Mouse (Mus musculus): ENCODE measurements at regions not wholly inside any gene's neighbourhood (a gene's known extent, or its start where the extent isn't known, plus 50 kb on each side); places are given as distances from the start of the nearest gene placed in this dataset.

DNA sequence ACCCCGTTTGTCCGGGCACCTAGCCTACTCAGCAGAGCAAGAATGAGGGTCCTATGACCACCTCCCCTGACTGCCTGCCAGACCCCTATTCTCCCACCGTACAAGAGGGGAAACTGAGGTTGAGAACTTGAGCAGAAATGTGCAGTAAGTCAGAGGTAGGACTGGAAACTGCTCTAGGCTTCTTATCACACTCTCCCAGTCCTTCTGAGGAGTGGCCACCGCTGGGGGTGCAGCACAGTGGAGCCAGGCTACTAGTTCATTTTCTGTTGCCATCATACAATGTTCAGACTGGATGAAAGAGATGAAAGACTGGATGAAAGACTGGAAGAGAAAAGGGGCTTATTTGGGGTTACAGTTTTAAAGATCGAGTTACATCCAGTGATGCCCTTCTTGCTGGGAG is 78.7 kb upstream of the Shb start:
- Histone ChIP-seq H3K4me1 (ENCODE audit: control insufficient read depth in 1 of 2, insufficient read depth in 2 of 2, low read length in 2 of 2) (no peaks in the 10 kb centered on the region), H3K36me3 (ENCODE audit: control insufficient read depth in 1 of 2, insufficient read depth in 2 of 2, low read length in 2 of 2) (no peaks in the 10 kb centered on the region), H3K27ac (ENCODE audit: control insufficient read depth, low read depth, low read length) (no peak overlapping the region), H3K4me3 (ENCODE audit: control insufficient read depth in 1 of 2, insufficient read depth in 1 of 2, low read depth in 2 of 2, low read length in 2 of 2) (no peak overlapping the region), H3K9me3 (replicated peaks; ENCODE audit: insufficient read depth, low read length) (no peaks in the 10 kb centered on the region), H3K27me3 (ENCODE audit: control insufficient read depth in 1 of 2, insufficient read depth in 2 of 2, low read length in 2 of 2) (peaks cover 1 to 4% of the 10 kb centered on the region in 2 experiments; a peak in 3 of 4 replicates), H3K9ac (ENCODE audit: control insufficient read depth, low read depth, low read length, poor library complexity, severe bottlenecking) (no peak overlapping the region), H3K79me2 (ENCODE audit: control insufficient read depth, insufficient read depth, low read length, poor library complexity) (no peaks in the 10 kb centered on the region)
- TF ChIP-seq MEF2A (IDR thresholded peaks at IDR 0.05; ENCODE audit: extremely low read depth, insufficient replicate concordance, low read depth, low read length, poor library complexity, severe bottlenecking), result no peak
- TF ChIP-seq KAT2A (conservative IDR thresholded peaks at IDR 0.05; ENCODE audit: low read depth, low read length), result no peak
- TF ChIP-seq RAD21 (IDR thresholded peaks at IDR 0.05; ENCODE audit: low read depth, low read length), result no peak
- no peak for TF ChIP-seq POLR2A (IDR thresholded peaks at IDR 0.05; ENCODE audit: control insufficient read depth in 1 of 2, insufficient read depth in 1 of 2, low read depth in 1 of 2, low read length in 2 of 2, poor library complexity in 1 of 2)
- TF ChIP-seq RCOR1 (IDR thresholded peaks at IDR 0.05; ENCODE audit: low read depth, low read length), result no peak
- TF ChIP-seq GABPA (IDR thresholded peaks at IDR 0.05; ENCODE audit: low read depth, low read length), result no peak
- DNase-seq (ENCODE audit: low read depth, low spot score), result peak; percentile 8

DNA sequence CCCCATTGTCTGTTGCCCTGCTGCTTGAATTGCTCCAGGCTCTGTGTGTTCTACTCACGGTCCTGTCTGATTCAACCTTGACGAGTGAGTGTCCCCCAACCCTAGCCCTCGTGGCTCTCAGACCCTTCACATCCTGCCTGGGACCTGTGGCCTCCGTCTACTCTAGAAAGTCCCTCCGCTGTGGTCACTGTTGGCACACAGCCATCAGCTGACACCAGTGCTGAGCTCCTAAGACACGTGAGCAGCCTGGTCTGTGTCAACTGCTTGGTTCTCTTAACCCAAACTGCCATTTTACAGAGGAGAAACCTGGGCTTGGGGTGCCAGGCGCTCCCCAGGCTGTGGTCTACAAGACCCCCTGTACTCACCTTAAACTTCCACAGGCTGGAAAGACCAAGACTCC is 74.3 kb upstream of the Shb start:
- Histone ChIP-seq H3K4me1 (ENCODE audit: control insufficient read depth in 1 of 2, insufficient read depth in 2 of 2, low read length in 2 of 2) (no peaks in the 10 kb centered on the region), H3K79me2 (ENCODE audit: control insufficient read depth, insufficient read depth, low read length, poor library complexity) (no peaks in the 10 kb centered on the region), H3K9me3 (replicated peaks; ENCODE audit: insufficient read depth, low read length) (no peaks in the 10 kb centered on the region), H3K27ac (ENCODE audit: control insufficient read depth, low read depth, low read length) (no peak overlapping the region), H3K27me3 (ENCODE audit: control insufficient read depth in 1 of 2, insufficient read depth in 2 of 2, low read length in 2 of 2) (peaks cover 3 to 11% of the 10 kb centered on the region in 2 experiments), H3K36me3 (ENCODE audit: control insufficient read depth in 1 of 2, insufficient read depth in 2 of 2, low read length in 2 of 2) (no peaks in the 10 kb centered on the region), H3K4me3 (ENCODE audit: control insufficient read depth in 1 of 2, insufficient read depth in 1 of 2, low read depth in 2 of 2, low read length in 2 of 2) (no peak overlapping the region), H3K9ac (ENCODE audit: control insufficient read depth, low read depth, low read length, poor library complexity, severe bottlenecking) (no peak overlapping the region)
- no peak for DNase-seq (ENCODE audit: low read depth, low spot score)
- no peak for TF ChIP-seq EP300 (IDR thresholded peaks at IDR 0.05; ENCODE audit: low read depth in 1 of 2, low read length in 2 of 2)
- TF ChIP-seq HCFC1 (IDR thresholded peaks at IDR 0.05; ENCODE audit: low read depth, low read length), result no peak
- no peak for TF ChIP-seq TAL1 (IDR thresholded peaks at IDR 0.05; ENCODE audit: low read length)
- TF ChIP-seq USF2 (IDR thresholded peaks at IDR 0.05; ENCODE audit: borderline replicate concordance in 1 of 2, insufficient read depth in 1 of 2, low read depth in 1 of 2, low read length in 2 of 2), result no peak
- TF ChIP-seq MEF2A (IDR thresholded peaks at IDR 0.05; ENCODE audit: extremely low read depth, insufficient replicate concordance, low read depth, low read length, poor library complexity, severe bottlenecking), result no peak
- no peak for TF ChIP-seq ELF1 (IDR thresholded peaks at IDR 0.05; ENCODE audit: low read depth, low read length)
- no peak for TF ChIP-seq E2F4 (IDR thresholded peaks at IDR 0.05; ENCODE audit: borderline replicate concordance, low read depth, low read length)

DNA sequence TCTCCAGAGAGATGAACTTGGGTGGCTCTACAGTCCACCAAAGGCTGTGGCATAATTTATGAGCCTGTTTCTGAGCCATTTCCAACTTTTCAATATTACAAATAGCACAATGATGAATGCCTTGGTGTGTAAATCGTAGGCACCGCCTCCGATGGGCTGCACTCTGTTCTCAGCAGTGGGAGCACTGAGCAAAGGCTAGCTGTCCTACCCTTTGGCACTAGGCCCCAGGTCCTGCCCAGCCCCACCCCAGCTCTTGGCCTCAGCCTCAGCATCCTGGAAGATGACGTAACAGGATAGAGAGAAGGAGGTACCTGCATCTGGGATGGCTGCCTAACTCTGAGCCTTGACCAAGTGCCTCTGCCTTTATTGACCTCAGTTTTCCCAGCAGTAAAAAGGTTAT is 73.4 kb upstream of the Shb start:
- H3K27ac ChIP-seq (ENCODE audit: control insufficient read depth, low read depth, low read length), result no peak overlapping the region
- no peaks in the 10 kb centered on the region for H3K9me3 ChIP-seq (replicated peaks; ENCODE audit: insufficient read depth, low read length)
- no peaks in the 10 kb centered on the region for H3K36me3 ChIP-seq (ENCODE audit: control insufficient read depth in 1 of 2, insufficient read depth in 2 of 2, low read length in 2 of 2)
- H3K4me1 ChIP-seq (ENCODE audit: control insufficient read depth in 1 of 2, insufficient read depth in 2 of 2, low read length in 2 of 2), result no peaks in the 10 kb centered on the region
- H3K79me2 ChIP-seq (ENCODE audit: control insufficient read depth, insufficient read depth, low read length, poor library complexity), result no peaks in the 10 kb centered on the region
- H3K27me3 ChIP-seq (ENCODE audit: control insufficient read depth in 1 of 2, insufficient read depth in 2 of 2, low read length in 2 of 2), result peaks cover 5 to 11% of the 10 kb centered on the region in 2 experiments
- no peak for DNase-seq (ENCODE audit: low read depth, low spot score)
- no peak overlapping the region for H3K9ac ChIP-seq (ENCODE audit: control insufficient read depth, low read depth, low read length, poor library complexity, severe bottlenecking)
- TF ChIP-seq USF1 (IDR thresholded peaks at IDR 0.05; ENCODE audit: low read depth, low read length) (no peak), SMC3 (IDR thresholded peaks at IDR 0.05; ENCODE audit: low read depth, low read length) (no peak), SIN3A (IDR thresholded peaks at IDR 0.05; ENCODE audit: low read length) (no peak)
- no peak overlapping the region for H3K4me3 ChIP-seq (ENCODE audit: control insufficient read depth in 1 of 2, insufficient read depth in 1 of 2, low read depth in 2 of 2, low read length in 2 of 2)
